Mouse (Mus musculus) CH12.LX (cell line): ENCODE measurements around the gene Vmn1r215. TPM values are rescaled to one million over a fixed set of nuclear protein-coding genes. Genes with fewer than 3 reads are reported as not detected.

Experiments used
- DNase-seq: peaks from one replicate; pipeline ENCODE4 v3.0.0-alpha.2; 2013; ENCODE audit errors: extremely low read depth
- H3K27ac ChIP-seq: 2 replicates; pipeline ENCODE4 v1.5.1; 2012; ENCODE audit warnings: low read depth, mild to moderate bottlenecking, control low read depth, moderate library complexity; ENCODE audit not compliant: insufficient read depth
- H3K27me3 ChIP-seq: replicated peaks from 2 replicates; pipeline ENCODE3; 2012; ENCODE audit warnings: inconsistent platforms
- H3K36me3 ChIP-seq, 2 experiments: replicated peaks in 1 of 2; 2 replicates each; pipeline versions ENCODE3 to v1.6.1; 2012; ENCODE audit warnings: inconsistent platforms in 1 of 2, low read length in 1 of 2, mild to moderate bottlenecking in 1 of 2, mixed read lengths in 1 of 2, moderate library complexity in 1 of 2; ENCODE audit not compliant: control insufficient read depth in 1 of 2, insufficient read depth in 1 of 2
- H3K4me1 ChIP-seq, 2 experiments: 2 replicates each; pipeline ENCODE4 v1.6.1; 2012; ENCODE audit warnings: inconsistent platforms in 1 of 2, moderate library complexity in 1 of 2; ENCODE audit not compliant: insufficient read depth in 2 of 2, control insufficient read depth in 1 of 2
- H3K4me2 ChIP-seq: 2 replicates; pipeline ENCODE4 v1.6.1; 2012; ENCODE audit warnings: low read depth, mild to moderate bottlenecking, control low read depth; ENCODE audit not compliant: poor library complexity, insufficient read depth, severe bottlenecking
- H3K4me3 ChIP-seq, 3 experiments: fragments of 150-350 bp in 1 of 3; sonication (generic) in 1 of 3; replicated peaks in 1 of 3; 2 replicates each; pipeline versions ENCODE3 to v1.5.1; 2011 to 2012; ENCODE audit warnings: low read depth in 2 of 3, low read length in 2 of 3, mild to moderate bottlenecking in 2 of 3, moderate library complexity in 2 of 3, control low read depth in 1 of 3, improper control_type of control experiment in 1 of 3, inconsistent platforms in 1 of 3, mixed read lengths in 1 of 3; ENCODE audit not compliant: poor library complexity in 1 of 3
- H3K79me2 ChIP-seq: replicated peaks from 2 replicates; pipeline ENCODE4 v1.6.1; 2012; ENCODE audit warnings: mild to moderate bottlenecking, moderate library complexity; ENCODE audit not compliant: control insufficient read depth, poor library complexity, insufficient read depth, severe bottlenecking; ENCODE audit errors: extremely low read depth
- H3K9ac ChIP-seq: 2 replicates; pipeline ENCODE4 v1.6.1; 2012; ENCODE audit warnings: low read depth, mild to moderate bottlenecking, control low read depth, moderate library complexity; ENCODE audit not compliant: insufficient read depth
- H3K9me3 ChIP-seq: replicated peaks from 2 replicates; pipeline ENCODE3; 2012; ENCODE audit warnings: low read length, inconsistent platforms, mixed read lengths
- ELF1 ChIP-seq: IDR thresholded peaks from 2 replicates; pipeline ENCODE4 v1.6.1; 2014; ENCODE audit warnings: low read depth, mild to moderate bottlenecking, inconsistent platforms, low read length, improper control_type of control experiment
- EP300 ChIP-seq: IDR thresholded peaks from 2 replicates; pipeline ENCODE4 v1.6.1; 2011; ENCODE audit warnings: low read length, improper control_type of control experiment
- GABPA ChIP-seq: IDR thresholded peaks from 2 replicates; pipeline ENCODE4 v1.6.1; 2012; ENCODE audit warnings: low read depth, low read length, improper control_type of control experiment, inconsistent platforms; ENCODE audit not compliant: insufficient replicate concordance
- HCFC1 ChIP-seq: IDR thresholded peaks from 2 replicates; pipeline ENCODE4 v1.6.1; 2012; ENCODE audit warnings: low read depth, mild to moderate bottlenecking, inconsistent platforms, low read length, improper control_type of control experiment
- IRF4 ChIP-seq: IDR thresholded peaks from 2 replicates; pipeline ENCODE4 v1.6.1; 2014; ENCODE audit warnings: low read depth, mild to moderate bottlenecking, inconsistent platforms, low read length, improper control_type of control experiment
- JUN ChIP-seq: IDR thresholded peaks from 2 replicates; pipeline ENCODE4 v1.6.1; 2011; ENCODE audit warnings: low read depth, mild to moderate bottlenecking, low read length, improper control_type of control experiment, moderate library complexity; ENCODE audit not compliant: insufficient read depth
- JUND ChIP-seq: conservative IDR thresholded peaks from 2 replicates; pipeline ENCODE4 v1.6.1; 2011; ENCODE audit warnings: low read depth, low read length, improper control_type of control experiment
- KAT2A ChIP-seq: IDR thresholded peaks from 2 replicates; pipeline ENCODE4 v1.6.1; 2012; ENCODE audit warnings: low read length, improper control_type of control experiment, inconsistent platforms; ENCODE audit not compliant: insufficient replicate concordance
- MAX ChIP-seq: IDR thresholded peaks from 2 replicates; pipeline ENCODE4 v1.6.1; 2011; ENCODE audit warnings: low read length, improper control_type of control experiment
- MAZ ChIP-seq: IDR thresholded peaks from 2 replicates; pipeline ENCODE4 v1.6.1; 2012; ENCODE audit warnings: low read depth, mild to moderate bottlenecking, inconsistent platforms, low read length, improper control_type of control experiment, moderate library complexity
- MXI1 ChIP-seq: IDR thresholded peaks from 2 replicates; pipeline ENCODE4 v1.6.1; 2011; ENCODE audit warnings: mild to moderate bottlenecking, low read depth, low read length, improper control_type of control experiment
- NELFE ChIP-seq: IDR thresholded peaks from 2 replicates; pipeline ENCODE4 v1.6.1; 2011; ENCODE audit warnings: low read depth, low read length, improper control_type of control experiment
- PAX5 ChIP-seq: IDR thresholded peaks from 2 replicates; pipeline ENCODE4 v1.6.1; 2012; ENCODE audit warnings: low read length, inconsistent platforms, mixed read lengths
- POLR2A ChIP-seq: IDR thresholded peaks from 2 replicates; pipeline ENCODE4 v1.6.1; 2011; ENCODE audit warnings: low read depth, mild to moderate bottlenecking, improper control_type of control experiment, low read length
- POLR2AphosphoS2 ChIP-seq: IDR thresholded peaks from 2 replicates; pipeline ENCODE4 v1.6.1; 2011; ENCODE audit warnings: low read depth, low read length, improper control_type of control experiment
- RAD21 ChIP-seq: IDR thresholded peaks from 2 replicates; pipeline ENCODE4 v1.6.1; 2011; ENCODE audit warnings: low read depth, mild to moderate bottlenecking, low read length, improper control_type of control experiment, moderate library complexity
- TBP ChIP-seq: conservative IDR thresholded peaks from 2 replicates; pipeline ENCODE4 v1.6.1; 2011; ENCODE audit warnings: low read depth, low read length, improper control_type of control experiment
- USF1 ChIP-seq: IDR thresholded peaks from 2 replicates; pipeline ENCODE4 v1.6.1; 2014; ENCODE audit warnings: low read depth, mild to moderate bottlenecking, inconsistent platforms, low read length, improper control_type of control experiment
- USF2 ChIP-seq: conservative IDR thresholded peaks from 2 replicates; pipeline ENCODE4 v1.6.1; 2011; ENCODE audit warnings: low read depth, low read length, improper control_type of control experiment
- ZC3H11A ChIP-seq: IDR thresholded peaks from 2 replicates; pipeline ENCODE4 v1.6.1; 2012; ENCODE audit warnings: low read depth, mild to moderate bottlenecking, inconsistent platforms, low read length, improper control_type of control experiment
- ZMIZ1 ChIP-seq: IDR thresholded peaks from 2 replicates; pipeline ENCODE4 v1.6.1; 2012; ENCODE audit warnings: low read depth, mild to moderate bottlenecking, inconsistent platforms, low read length, improper control_type of control experiment
- ZNF384 ChIP-seq: IDR thresholded peaks from 2 replicates; pipeline ENCODE4 v1.6.1; 2012; ENCODE audit warnings: low read depth, low read length, improper control_type of control experiment, inconsistent platforms
- dilution Hi-C: fragments of 300-500 bp; cut with MboI; formaldehyde crosslinking; loops from 2 replicates; pipeline ENCODE4 v1.14.3; 2020; ENCODE audit warnings: low sequenced_read_pairs; ENCODE audit not compliant: extremely low pct_unique_long_range_greater_than_20kb, extremely low pct_ligation_motif_present
- in situ Hi-C: fragments of 300-500 bp; cut with MboI; formaldehyde crosslinking; loops from 3 replicates; pipeline ENCODE4 v1.14.3; 2019; ENCODE audit warnings: low sequenced_read_pairs, low pct_ligation_motif_present, low pct_unique_long_range_greater_than_20kb, mixed read lengths
- polyA plus RNA-seq: library from polyadenylated mRNA; unstranded; fragments of >175 nt; gene quantifications from 2 replicates; pipeline ENCODE4 v1.2.1, GENCODE M21; 2012; ENCODE audit warnings: low read depth; ENCODE audit not compliant: insufficient read length
- total RNA-seq, 2 experiments: library from RNA; depleted of rRNA; stranded (reverse); fragments of 300-350 nt in 1 of 2; fragments of >200 nt in 1 of 2; gene quantifications; 2 replicates each; pipeline ENCODE4 v1.2.3; 2012 to 2014

Vmn1r215 gene
- total RNA-seq (2012; rRNA removed) = not detected in 2 replicates
- not detected in 2 replicates for total RNA-seq (2014; rRNA removed)
- polyA plus RNA-seq = not detected in 2 replicates

DNA sequence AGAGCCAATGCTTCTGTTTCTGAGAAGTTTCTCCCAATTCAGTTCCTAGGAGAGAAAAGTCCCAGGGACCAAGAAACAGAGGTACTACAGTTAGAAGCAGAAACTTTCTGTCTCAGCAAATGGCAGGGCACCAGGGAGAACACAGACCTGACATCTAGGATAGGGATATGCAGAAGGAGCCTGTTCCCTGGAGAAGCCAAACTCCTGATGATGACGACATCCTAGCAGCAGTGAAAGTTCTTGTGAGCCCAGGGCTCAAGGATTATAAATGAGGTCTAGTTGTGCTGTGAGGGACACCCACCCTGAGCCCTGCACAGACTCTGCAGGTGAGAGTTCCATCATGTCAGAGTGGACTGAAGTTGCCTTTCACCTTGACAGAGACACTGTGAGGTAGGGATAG lies at the start of gene Vmn1r215:
Vmn1r215 (plus strand) TSS at position 301 of the 400 bp plus-strand sequence.
- dilution Hi-C loops (no loop called here), in situ Hi-C loops (no loop called here)
- H3K4me2 ChIP-seq = no peak within 1 kb of the TSS
- no peaks in the 10 kb centered on the region for H3K36me3 ChIP-seq
- no peak for DNase-seq
- no peaks in the 10 kb centered on the region for H3K79me2 ChIP-seq
- TF ChIP-seq JUND (no peak), USF1 (no peak), MXI1 (no peak), JUN (no peak), ELF1 (no peak), ZNF384 (no peak)
- H3K27ac ChIP-seq = no peak within 1 kb of the TSS
- H3K9me3 ChIP-seq = no peaks in the 10 kb centered on the region
- no peaks in the 10 kb centered on the region for H3K27me3 ChIP-seq
- H3K4me3 ChIP-seq = no peak within 1 kb of the TSS
- H3K4me1 ChIP-seq = no peaks in the 10 kb centered on the region
- no peak within 1 kb of the TSS for H3K9ac ChIP-seq

- Histone ChIP-seq H3K27me3 (no peaks in the 10 kb centered on the region), H3K36me3 (no peaks in the 10 kb centered on the region), H3K9me3 (no peaks in the 10 kb centered on the region), H3K27ac (no peak overlapping the region), H3K9ac (no peak overlapping the region), H3K4me1 (no peaks in the 10 kb centered on the region), H3K4me3 (no peak overlapping the region), H3K79me2 (no peaks in the 10 kb centered on the region), H3K4me2 (no peak overlapping the region)
- dilution Hi-C loops = no loop called here
- in situ Hi-C loops = no loop called here
- TF ChIP-seq POLR2A (no peak), RAD21 (no peak)
- DNase-seq = no peak
Measured at GRCm38 (mm10) chr13:23018158-23018557, 49.7 kb upstream of the Vmn1r215 start.

GRCm38 (mm10) chr13:23024812-23025211 lies 43.0 kb upstream of the Vmn1r215 start:
- Histone ChIP-seq H3K79me2 (no peaks in the 10 kb centered on the region), H3K4me2 (no peak overlapping the region), H3K27ac (no peak overlapping the region), H3K27me3 (no peaks in the 10 kb centered on the region), H3K4me3 (no peak overlapping the region), H3K9me3 (peaks cover 3% of the 10 kb centered on the region), H3K9ac (no peak overlapping the region), H3K4me1 (no peaks in the 10 kb centered on the region), H3K36me3 (no peaks in the 10 kb centered on the region)
- TF ChIP-seq MXI1 (no peak), NELFE (no peak), POLR2A (no peak), IRF4 (no peak), ELF1 (no peak), MAZ (no peak), ZMIZ1 (no peak), KAT2A (no peak), HCFC1 (no peak), TBP (no peak), EP300 (no peak), PAX5 (no peak), ZNF384 (no peak), USF2 (no peak), MAX (no peak), GABPA (no peak), USF1 (no peak), ZC3H11A (no peak), POLR2AphosphoS2 (no peak)
- no peak for DNase-seq
- in situ Hi-C loops = no loop called here
- dilution Hi-C loops = no loop called here
